Mouse (Mus musculus): ENCODE results near the gene Olfr103. TPM values are rescaled to one million over a fixed set of nuclear protein-coding genes. Genes with fewer than 3 reads are reported as not detected.

The Olfr103 gene
- polyA plus RNA-seq (2014; fragmentation: Illumina TruSeq; extraction: RNeasy Lipid Tissue Mini Kit (QIAGEN cat#74804); ENCODE audit: low read depth, low replicate concordance): not detected

DNA sequence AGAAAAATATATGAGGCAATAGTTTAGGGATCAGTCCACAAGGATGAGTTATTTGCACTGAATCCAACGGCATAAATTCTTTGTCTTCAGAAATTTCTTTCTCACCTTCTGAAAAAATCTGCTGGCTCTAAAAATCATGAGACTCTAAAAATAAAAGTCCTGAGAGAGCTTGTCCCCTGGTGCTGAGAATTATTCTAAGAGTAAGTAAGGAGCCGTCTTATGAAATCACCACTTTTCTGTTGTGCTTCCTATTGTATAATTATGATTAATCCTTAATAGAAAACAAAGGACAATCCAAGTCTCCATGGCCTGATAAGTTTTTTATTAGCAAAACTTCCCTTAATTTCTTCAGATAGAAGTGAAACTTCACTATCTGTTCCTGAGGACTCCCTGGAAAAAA is at the start of gene Olfr103:
Gene Olfr103 (minus strand): TSS at position 101 of the 400 bp plus-strand sequence.

DNA sequence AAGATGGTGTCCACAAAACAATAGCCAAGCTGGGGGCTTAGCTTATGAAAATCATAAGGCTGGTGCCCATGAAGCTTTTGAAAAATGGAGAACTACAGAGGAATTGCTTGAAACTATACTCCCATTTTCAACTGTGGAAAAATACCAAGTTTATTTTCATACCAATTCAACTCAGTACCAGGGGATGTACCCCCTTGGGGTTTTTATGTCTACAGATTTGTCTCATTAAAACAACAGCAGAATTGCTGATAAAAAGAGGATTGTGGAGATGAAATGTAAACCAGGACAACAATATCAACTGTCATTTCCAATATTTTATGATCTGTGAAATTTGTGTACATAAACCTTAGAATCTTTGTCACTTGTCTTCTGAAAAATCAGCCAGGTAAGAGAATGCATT is 39.2 kb upstream of the Olfr103 start, which contains the start of gene Olfr105-ps:
Gene Olfr105-ps (plus strand): TSS at position 301 of the 400 bp plus-strand sequence.

DNA sequence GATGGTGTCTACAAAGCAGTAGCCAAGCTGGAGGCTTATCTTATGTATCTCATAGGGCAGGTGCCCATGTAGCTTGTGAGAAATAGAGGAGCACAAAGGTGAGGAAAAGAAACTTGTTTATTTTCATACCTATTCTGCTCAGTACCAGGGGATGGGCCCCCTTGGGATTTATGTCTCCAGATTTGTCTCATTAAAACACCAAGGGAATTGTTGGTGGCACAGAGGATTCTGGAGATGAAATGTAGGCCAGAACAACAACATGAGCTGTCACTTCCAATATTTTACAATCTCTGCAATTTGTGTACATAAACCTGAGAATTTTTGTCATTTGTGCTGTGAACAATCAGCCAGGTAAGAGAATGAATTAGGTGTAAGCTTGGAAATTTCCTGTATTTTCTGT is 19.8 kb upstream of the Olfr103 start, which contains the start of gene Olfr104-ps:
Gene Olfr104-ps (plus strand): TSS at position 301 of the 400 bp plus-strand sequence.

DNA sequence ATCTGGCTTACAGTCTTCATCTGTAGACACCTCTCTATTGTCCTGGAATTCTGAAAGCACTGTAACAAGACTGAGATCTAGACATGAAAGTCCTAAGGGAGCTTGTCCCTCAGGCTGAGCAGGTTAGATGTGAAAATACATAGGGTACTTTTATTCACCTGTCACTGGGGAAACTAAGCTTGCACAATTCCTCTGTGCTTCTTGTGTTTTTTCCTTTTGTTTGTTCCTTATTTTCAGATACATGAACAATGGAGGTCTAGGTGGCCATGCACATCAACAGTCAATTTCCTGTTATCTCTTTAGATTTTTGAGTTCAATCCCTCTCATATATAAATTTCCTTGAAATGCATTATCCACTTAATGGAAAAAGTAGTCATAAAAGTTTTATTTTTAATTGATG is 22.5 kb downstream of the Olfr103 start, which contains the start of gene Olfr102:
Gene Olfr102 (minus strand): TSS at position 101 of the 400 bp plus-strand sequence.

DNA sequence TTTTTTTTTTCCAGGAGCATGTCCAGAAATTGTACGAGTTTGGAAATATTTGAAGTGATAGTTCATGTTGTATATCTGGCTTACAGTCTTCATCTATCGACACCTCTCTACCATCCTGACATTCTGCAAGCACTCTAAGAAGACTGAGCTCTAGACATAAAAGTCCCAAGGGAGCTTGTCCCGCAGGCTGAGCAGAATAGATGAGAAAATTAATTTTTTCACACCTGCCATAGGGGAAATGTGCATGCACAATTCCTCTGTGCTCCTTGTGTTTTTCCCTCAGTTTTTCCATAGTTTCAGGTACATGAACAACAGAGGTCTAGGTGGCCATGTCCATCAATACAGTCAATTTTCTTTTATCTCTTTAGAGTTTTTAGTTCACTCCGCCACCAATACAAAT is 35.3 kb downstream of the Olfr103 start, which contains the start of gene Olfr101:
Gene Olfr101 (minus strand): TSS at position 101 of the 400 bp plus-strand sequence.

Other genes with a start within 250 kb of the Olfr103 start
- not detected for gene Olfr91, start 241.4 kb downstream of the Olfr103 start, polyA plus RNA-seq (2014; fragmentation: Illumina TruSeq; extraction: RNeasy Lipid Tissue Mini Kit (QIAGEN cat#74804); ENCODE audit: low read depth, low replicate concordance)
- not detected for gene Olfr92, start 219.6 kb downstream of the Olfr103 start, polyA plus RNA-seq (2014; fragmentation: Illumina TruSeq; extraction: RNeasy Lipid Tissue Mini Kit (QIAGEN cat#74804); ENCODE audit: low read depth, low replicate concordance)
- not detected for gene Olfr93, start 178.2 kb downstream of the Olfr103 start, polyA plus RNA-seq (2014; fragmentation: Illumina TruSeq; extraction: RNeasy Lipid Tissue Mini Kit (QIAGEN cat#74804); ENCODE audit: low read depth, low replicate concordance)
- 0.61 TPM for gene Ubd, start 145.8 kb downstream of the Olfr103 start, polyA plus RNA-seq (2014; fragmentation: Illumina TruSeq; extraction: RNeasy Lipid Tissue Mini Kit (QIAGEN cat#74804); ENCODE audit: low read depth, low replicate concordance)
- not detected for gene Olfr94, start 138.7 kb downstream of the Olfr103 start, polyA plus RNA-seq (2014; fragmentation: Illumina TruSeq; extraction: RNeasy Lipid Tissue Mini Kit (QIAGEN cat#74804); ENCODE audit: low read depth, low replicate concordance)
- gene Olfr95, start 126.6 kb downstream of the Olfr103 start, polyA plus RNA-seq (2014; fragmentation: Illumina TruSeq; extraction: RNeasy Lipid Tissue Mini Kit (QIAGEN cat#74804); ENCODE audit: low read depth, low replicate concordance): not detected
- not detected for gene Olfr96, start 119.6 kb downstream of the Olfr103 start, polyA plus RNA-seq (2014; fragmentation: Illumina TruSeq; extraction: RNeasy Lipid Tissue Mini Kit (QIAGEN cat#74804); ENCODE audit: low read depth, low replicate concordance)
- not detected for gene Olfr97, start 102.4 kb downstream of the Olfr103 start, polyA plus RNA-seq (2014; fragmentation: Illumina TruSeq; extraction: RNeasy Lipid Tissue Mini Kit (QIAGEN cat#74804); ENCODE audit: low read depth, low replicate concordance)
- not detected for gene Olfr98, start 75.9 kb downstream of the Olfr103 start, polyA plus RNA-seq (2014; fragmentation: Illumina TruSeq; extraction: RNeasy Lipid Tissue Mini Kit (QIAGEN cat#74804); ENCODE audit: low read depth, low replicate concordance)
- gene H2-M3, start 69.5 kb downstream of the Olfr103 start, polyA plus RNA-seq (2014; fragmentation: Illumina TruSeq; extraction: RNeasy Lipid Tissue Mini Kit (QIAGEN cat#74804); ENCODE audit: low read depth, low replicate concordance): 1.0 TPM
- gene Olfr99, start 56.2 kb downstream of the Olfr103 start, polyA plus RNA-seq (2014; fragmentation: Illumina TruSeq; extraction: RNeasy Lipid Tissue Mini Kit (QIAGEN cat#74804); ENCODE audit: low read depth, low replicate concordance): not detected
- not detected for gene Olfr101, start 35.4 kb downstream of the Olfr103 start, polyA plus RNA-seq (2014; fragmentation: Illumina TruSeq; extraction: RNeasy Lipid Tissue Mini Kit (QIAGEN cat#74804); ENCODE audit: low read depth, low replicate concordance)
- not detected for gene Olfr102, start 22.6 kb downstream of the Olfr103 start, polyA plus RNA-seq (2014; fragmentation: Illumina TruSeq; extraction: RNeasy Lipid Tissue Mini Kit (QIAGEN cat#74804); ENCODE audit: low read depth, low replicate concordance)
- not detected for gene Olfr104-ps, start 19.9 kb upstream of the Olfr103 start, polyA plus RNA-seq (2014; fragmentation: Illumina TruSeq; extraction: RNeasy Lipid Tissue Mini Kit (QIAGEN cat#74804); ENCODE audit: low read depth, low replicate concordance)
- gene Olfr105-ps, start 39.3 kb upstream of the Olfr103 start, polyA plus RNA-seq (2014; fragmentation: Illumina TruSeq; extraction: RNeasy Lipid Tissue Mini Kit (QIAGEN cat#74804); ENCODE audit: low read depth, low replicate concordance): not detected
- not detected for gene Olfr106-ps, start 50.7 kb upstream of the Olfr103 start, polyA plus RNA-seq (2014; fragmentation: Illumina TruSeq; extraction: RNeasy Lipid Tissue Mini Kit (QIAGEN cat#74804); ENCODE audit: low read depth, low replicate concordance)
- not detected for gene Olfr107, start 59.5 kb upstream of the Olfr103 start, polyA plus RNA-seq (2014; fragmentation: Illumina TruSeq; extraction: RNeasy Lipid Tissue Mini Kit (QIAGEN cat#74804); ENCODE audit: low read depth, low replicate concordance)
- not detected for gene Olfr108, start 105.8 kb upstream of the Olfr103 start, polyA plus RNA-seq (2014; fragmentation: Illumina TruSeq; extraction: RNeasy Lipid Tissue Mini Kit (QIAGEN cat#74804); ENCODE audit: low read depth, low replicate concordance)
- not detected for gene Olfr109, start 119.2 kb upstream of the Olfr103 start, polyA plus RNA-seq (2014; fragmentation: Illumina TruSeq; extraction: RNeasy Lipid Tissue Mini Kit (QIAGEN cat#74804); ENCODE audit: low read depth, low replicate concordance)
- gene H2-M2, start 143.9 kb upstream of the Olfr103 start, polyA plus RNA-seq (2014; fragmentation: Illumina TruSeq; extraction: RNeasy Lipid Tissue Mini Kit (QIAGEN cat#74804); ENCODE audit: low read depth, low replicate concordance): not detected
- not detected for gene Olfr110, start 152.8 kb upstream of the Olfr103 start, polyA plus RNA-seq (2014; fragmentation: Illumina TruSeq; extraction: RNeasy Lipid Tissue Mini Kit (QIAGEN cat#74804); ENCODE audit: low read depth, low replicate concordance)
- not detected for gene Olfr111, start 168.3 kb upstream of the Olfr103 start, polyA plus RNA-seq (2014; fragmentation: Illumina TruSeq; extraction: RNeasy Lipid Tissue Mini Kit (QIAGEN cat#74804); ENCODE audit: low read depth, low replicate concordance)
- not detected for gene Olfr112, start 229.8 kb upstream of the Olfr103 start, polyA plus RNA-seq (2014; fragmentation: Illumina TruSeq; extraction: RNeasy Lipid Tissue Mini Kit (QIAGEN cat#74804); ENCODE audit: low read depth, low replicate concordance)
- gene Olfr113, start 238.0 kb upstream of the Olfr103 start, polyA plus RNA-seq (2014; fragmentation: Illumina TruSeq; extraction: RNeasy Lipid Tissue Mini Kit (QIAGEN cat#74804); ENCODE audit: low read depth, low replicate concordance): not detected

Data from liver, adult 10 weeks (tissue).